Mouse (Mus musculus) lung, adult 2 months (tissue): ENCODE data around the gene Trub1.

ENCODE experiments used
- CTCF ChIP-seq: fragments of 200-500 bp; IDR thresholded peaks from 2 replicates; pipeline ENCODE4 v1.5.1; 2011; ENCODE audit warnings: mild to moderate bottlenecking, low read length, control low read depth; ENCODE audit not compliant: insufficient read depth
- POLR2A ChIP-seq: fragments of 200-500 bp; IDR thresholded peaks from 2 replicates; pipeline ENCODE4 v1.6.1; 2011; ENCODE audit warnings: low read depth, mild to moderate bottlenecking, control low read depth, low read length, borderline replicate concordance; ENCODE audit errors: extremely low read depth

DNA sequence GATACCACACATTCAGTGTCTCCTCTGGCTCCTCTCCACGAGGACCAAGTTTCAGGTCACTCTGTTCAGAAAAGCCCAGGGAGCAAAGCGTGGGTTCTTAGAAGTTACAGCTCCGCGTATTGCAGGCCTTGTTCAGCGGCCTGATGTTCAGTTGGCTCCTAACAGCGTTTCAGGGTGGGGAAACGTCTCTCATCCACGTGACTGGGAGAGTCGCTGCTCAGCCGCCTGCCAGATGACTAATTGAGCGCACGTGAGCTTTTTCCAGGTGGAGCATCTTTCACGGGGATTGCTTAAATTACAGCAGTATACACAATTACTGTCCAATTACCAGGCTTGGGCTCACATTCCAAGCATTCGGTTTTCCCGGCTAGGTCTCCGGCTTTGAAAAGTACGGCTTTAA is 70.7 kb downstream of the Trub1 start:
- TF ChIP-seq CTCF (no peak), POLR2A (no peak)
